ENCODE assay signal across 18 mouse cellular contexts in genomic region chr2:21273416-21273815, GRCm38 (mm10).
"Had no signal": no experiment of that assay in that cellular context is flagged by ENCODE, and none has a peak within 500 bp of the region (broad histone marks: within the 10 kb centered on the region; RNA-seq: fewer than 3 reads in every experiment).

No protein-coding gene starts in this region.

- DNase-seq: kidney, postnatal 10 days; kidney, postnatal 36 days; layer of hippocampus, postnatal 36 days; liver, embryonic 13.5 days; lung, adult 2 months; lung, postnatal 14 days; lung, postnatal 4 days; retina, postnatal 1 day; right cerebral cortex, postnatal 25 days; spleen, adult 18-20 months; thymus, postnatal 25 days had no signal

- H3K36me3 ChIP-seq: kidney, embryonic 15.5 days; liver, embryonic 13.5 days; midbrain, embryonic 12.5 days; midbrain, embryonic 15.5 days; neural tube, embryonic 13.5 days; stomach, embryonic 15.5 days had no signal

- H3K9me3 ChIP-seq: kidney, embryonic 15.5 days; liver, embryonic 13.5 days; midbrain, embryonic 12.5 days; midbrain, embryonic 15.5 days; neural tube, embryonic 13.5 days; stomach, embryonic 15.5 days had no signal

- H3K4me3 ChIP-seq: kidney, embryonic 15.5 days; left cerebral cortex, adult 2 months; liver, embryonic 13.5 days; midbrain, embryonic 12.5 days; midbrain, embryonic 15.5 days; myocyte; neural tube, embryonic 13.5 days; stomach, embryonic 15.5 days had no signal

- H3K4me1 ChIP-seq: kidney, embryonic 15.5 days; liver, embryonic 13.5 days; neural tube, embryonic 13.5 days; stomach, embryonic 15.5 days had no signal

- H3K27me3 ChIP-seq: kidney, embryonic 15.5 days; liver, embryonic 13.5 days; midbrain, embryonic 12.5 days; midbrain, embryonic 15.5 days; neural tube, embryonic 13.5 days; stomach, embryonic 15.5 days had no signal

- H3K27ac ChIP-seq: kidney, embryonic 15.5 days; left cerebral cortex, adult 2 months; liver, embryonic 13.5 days; midbrain, embryonic 12.5 days; midbrain, embryonic 15.5 days; neural tube, embryonic 13.5 days; stomach, embryonic 15.5 days had no signal
